Mouse (Mus musculus) gastrocnemius, adult 8-10 months (tissue): ENCODE results near the gene Ifnl3. TPM values are rescaled to one million over a fixed set of nuclear protein-coding genes. Genes with fewer than 3 reads are reported as not detected.
A peak's percentile ranks its signal among the peaks of the same experiment; 100 is the strongest.

ENCODE experiments used
- DNase-seq, 2 experiments: peaks; one replicate each; pipeline ENCODE4 v3.0.0; 2022; ENCODE audit warnings: low spot score in 2 of 2
- total RNA-seq, 4 experiments: library from RNA; stranded (reverse); gene quantifications; 2 replicates each; pipeline ENCODE4 v1.2.4; 2022

The Ifnl3 gene
- total RNA-seq, 4 experiments from 2014 or later: not detected

GRCm38 (mm10) chr7:28546649-28547048 is 24.0 kb downstream of the Ifnl3 start:
- no peak for DNase-seq

GRCm38 (mm10) chr7:28547154-28547553 is 24.5 kb downstream of the Ifnl3 start, which contains the start of gene Nccrp1:
Nccrp1 (minus strand) TSS chr7:28547254.
- no peak for DNase-seq

- no peak for DNase-seq
These were observed 25.0 kb downstream of the Ifnl3 start for GRCm38 (mm10) chr7:28547628-28548027.

GRCm38 (mm10) chr7:28553076-28553475 is 30.4 kb downstream of the Ifnl3 start:
- no peak for DNase-seq

- DNase-seq: no peak
These were observed 33.4 kb downstream of the Ifnl3 start for GRCm38 (mm10) chr7:28555939-28556535.

GRCm38 (mm10) chr7:28557069-28557468 is 34.4 kb downstream of the Ifnl3 start:
- no peak for DNase-seq

- DNase-seq: no peak
These were observed 35.1 kb downstream of the Ifnl3 start for GRCm38 (mm10) chr7:28557708-28558107.

- DNase-seq: peak; percentile 48 to 64
These were observed 35.9 kb downstream of the Ifnl3 start for GRCm38 (mm10) chr7:28558486-28558885.

GRCm38 (mm10) chr7:28560856-28561255 is 38.2 kb downstream of the Ifnl3 start:
- no peak for DNase-seq

- no peak for DNase-seq
These were observed 39.3 kb downstream of the Ifnl3 start for GRCm38 (mm10) chr7:28561967-28562366.

GRCm38 (mm10) chr7:28562371-28562770 is 39.7 kb downstream of the Ifnl3 start:
- DNase-seq: no peak

- no peak for DNase-seq
These were observed 40.3 kb downstream of the Ifnl3 start for GRCm38 (mm10) chr7:28562951-28563350.

- no peak for DNase-seq
These were observed 42.8 kb downstream of the Ifnl3 start for GRCm38 (mm10) chr7:28565407-28565806.

- DNase-seq: no peak
These were observed 44.9 kb downstream of the Ifnl3 start for GRCm38 (mm10) chr7:28567539-28567938.

GRCm38 (mm10) chr7:28568253-28568652 is 45.6 kb downstream of the Ifnl3 start:
- DNase-seq: peak in 1 of 2 experiments; percentile 46

- peak; percentile 69 to 78 for DNase-seq
These were observed 47.8 kb downstream of the Ifnl3 start for GRCm38 (mm10) chr7:28570291-28570981.

- DNase-seq: no peak
These were observed 48.5 kb downstream of the Ifnl3 start for GRCm38 (mm10) chr7:28570982-28571682.

- no peak for DNase-seq
These were observed 50.1 kb downstream of the Ifnl3 start for GRCm38 (mm10) chr7:28572689-28573088.

- DNase-seq: no peak
These were observed 50.6 kb downstream of the Ifnl3 start for GRCm38 (mm10) chr7:28573236-28573635.
